ENCODE assay signal across 8 mouse cellular contexts in the genomic region with DNA sequence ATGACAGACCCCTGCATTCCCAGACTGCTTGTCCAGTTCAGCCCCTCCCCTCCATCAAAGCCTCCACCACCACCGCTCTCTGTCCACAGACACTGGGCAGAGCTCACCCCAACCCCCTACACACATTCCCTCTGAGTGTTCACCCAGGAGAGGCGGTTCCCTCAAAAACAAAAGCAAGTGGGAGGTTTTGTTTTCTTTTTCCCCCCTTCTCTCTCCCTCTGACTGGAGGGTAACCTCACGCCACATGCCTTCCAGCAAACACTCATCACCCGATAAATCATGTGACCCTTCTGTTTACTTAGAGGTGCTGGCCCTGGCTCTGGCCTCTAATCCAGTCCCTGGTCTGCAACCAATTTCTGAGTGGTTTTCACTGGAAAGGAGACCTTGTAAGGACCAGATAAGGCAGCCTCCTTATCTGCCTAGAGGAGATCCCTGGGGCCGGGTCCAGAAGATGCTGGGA.
DNase-seq lines count a peak whose midpoint lies in the region; ATAC-seq lines count a peak whose summit lies in the region.

No protein-coding gene starts in this region.

- no peaks in the 10 kb centered on the region for H3K9me3 ChIP-seq in heart, embryonic 11.5 days (replicated peaks; ENCODE audit: control insufficient read depth, low read length)
- no peaks in the 10 kb centered on the region for H3K9me3 ChIP-seq in limb, embryonic 11.5 days (ENCODE audit: control insufficient read depth, low read length)

- peak overlapping the region; percentile 31 for H3K4me2 ChIP-seq in heart, embryonic 11.5 days
- no peak overlapping the region for H3K4me2 ChIP-seq in limb, embryonic 11.5 days (ENCODE audit: low read depth, severe bottlenecking)

- H3K27ac ChIP-seq in heart, embryonic 11.5 days (ENCODE audit: low read depth, low read length): peak overlapping the region; percentile 66
- no peak overlapping the region for H3K27ac ChIP-seq in limb, embryonic 11.5 days (replicated peaks; ENCODE audit: low read depth, low read length)

- peak; percentile 24 for DNase-seq in kidney, adult 11 months
- no peak for DNase-seq in kidney, adult 18-20 months
- peak; percentile 59 for DNase-seq in limb, embryonic 11.5 days (ENCODE audit: low spot score)
- DNase-seq in ovary, adult 18-20 months (ENCODE audit: low spot score): peak; percentile 92
- DNase-seq in cerebellum, postnatal 10 days: no peak
- no peak for DNase-seq in right cerebral cortex, adult 18-20 months
- no peak for DNase-seq in right cerebral cortex, postnatal 25 days

- no peaks in the 10 kb centered on the region for H3K27me3 ChIP-seq in heart, embryonic 11.5 days (ENCODE audit: control insufficient read depth, insufficient read depth, low read length)
- no peaks in the 10 kb centered on the region for H3K27me3 ChIP-seq in limb, embryonic 11.5 days (ENCODE audit: control insufficient read depth, insufficient read depth, low read length)

- peaks cover 40% of the 10 kb centered on the region for H3K4me1 ChIP-seq in heart, embryonic 11.5 days (ENCODE audit: control insufficient read depth, insufficient read depth, low read length)
- H3K4me1 ChIP-seq in limb, embryonic 11.5 days (ENCODE audit: control insufficient read depth, insufficient read depth, low read length): peaks cover 6% of the 10 kb centered on the region; the same call in 1 of the 2 replicates

- H3K4me3 ChIP-seq in heart, embryonic 11.5 days (ENCODE audit: low read depth, low read length): no peak overlapping the region
- H3K4me3 ChIP-seq in limb, embryonic 11.5 days (ENCODE audit: low read depth, low read length): no peak overlapping the region

- no peaks in the 10 kb centered on the region for H3K36me3 ChIP-seq in heart, embryonic 11.5 days (ENCODE audit: control insufficient read depth, insufficient read depth, low read length)
- H3K36me3 ChIP-seq in limb, embryonic 11.5 days (ENCODE audit: control insufficient read depth, insufficient read depth, low read length): no peaks in the 10 kb centered on the region

- peak; percentile 84 for ATAC-seq in heart, embryonic 11.5 days (replicated peaks; ENCODE audit: insufficient number of reproducible peaks, low FRiP score, low TSS enrichment)
- peak; percentile 80 for ATAC-seq in limb, embryonic 11.5 days (ENCODE audit: insufficient number of reproducible peaks, low FRiP score, low TSS enrichment, low read depth)

- WGBS in heart, embryonic 11.5 days (ENCODE audit: insufficient replicate concordance): 5% methylated on average over 5 of the region's 5 CpGs
- WGBS in limb, embryonic 11.5 days: 7% methylated on average over 5 of the region's 5 CpGs

- no peak overlapping the region for H3K9ac ChIP-seq in heart, embryonic 11.5 days (ENCODE audit: low read depth, low read length)
- H3K9ac ChIP-seq in limb, embryonic 11.5 days (ENCODE audit: low read length): no peak overlapping the region

Comparison
In these comparisons a context has a peak if more than half of its experiments do, and no peak if none do; other contexts are left out.
1. DNase-seq: peak in kidney, adult 11 months (single experiment), limb, embryonic 11.5 days (single experiment) and ovary, adult 18-20 months (single experiment); none in kidney, adult 18-20 months (single experiment), cerebellum, postnatal 10 days (0 of 2), right cerebral cortex, adult 18-20 months (single experiment) and right cerebral cortex, postnatal 25 days (single experiment).